Mouse (Mus musculus) kidney, adult 2 months (tissue): Measurements from ENCODE around the gene Zfp282. TPM values are rescaled to one million over a fixed set of nuclear protein-coding genes. Genes with fewer than 3 reads are reported as not detected.

Experiments
- DNase-seq: peaks from one replicate; pipeline ENCODE4 v3.0.0; 2021
- H3K27ac ChIP-seq: fragments of 200-500 bp; 2 replicates; pipeline ENCODE4 v1.5.1; 2012; ENCODE audit warnings: low read depth, low read length, control low read depth, inconsistent platforms; ENCODE audit not compliant: insufficient read depth
- H3K27me3 ChIP-seq: fragments of 200-500 bp; replicated peaks from 2 replicates; pipeline ENCODE4 v1.6.1; 2012; ENCODE audit warnings: mild to moderate bottlenecking, moderate library complexity, low read length, inconsistent platforms; ENCODE audit not compliant: control insufficient read depth, insufficient read depth
- H3K36me3 ChIP-seq: fragments of 200-500 bp; 2 replicates; pipeline ENCODE4 v1.6.1; 2012; ENCODE audit warnings: mild to moderate bottlenecking, moderate library complexity, low read length, inconsistent platforms; ENCODE audit not compliant: control insufficient read depth, insufficient read depth
- H3K4me1 ChIP-seq: fragments of 200-500 bp; 2 replicates; pipeline ENCODE4 v1.6.1; 2011; ENCODE audit warnings: low read length; ENCODE audit not compliant: control insufficient read depth, insufficient read depth
- H3K4me3 ChIP-seq: fragments of 200-500 bp; 2 replicates; pipeline ENCODE4 v1.5.1; 2011; ENCODE audit warnings: mild to moderate bottlenecking, low read depth, low read length, control low read depth; ENCODE audit not compliant: insufficient read depth
- CTCF ChIP-seq: fragments of 200-500 bp; conservative IDR thresholded peaks from 2 replicates; pipeline ENCODE4 v1.5.1; 2011; ENCODE audit warnings: low read depth, mild to moderate bottlenecking, control low read depth, low read length, moderate library complexity, mixed read lengths; ENCODE audit not compliant: insufficient read depth, insufficient read length
- POLR2A ChIP-seq: fragments of 200-500 bp; IDR thresholded peaks from one replicate; pipeline ENCODE4 v1.6.1; 2011; ENCODE audit warnings: low read depth, low read length, control low read depth
- WGBS: fragments of 180-500 bp; shearing (Covaris S2); methylation state at CpG from one replicate; pipeline ENCODE4 v1.1.7; 2018; 5-methylcytosine and 5-hydroxymethylcytosine counted together
- polyA plus RNA-seq: library from polyadenylated mRNA; depleted of rRNA; stranded (reverse); fragments of >200 nt; gene quantifications from 2 replicates; pipeline ENCODE4 v1.2.3, GENCODE M21; 2012

The Zfp282 gene
- polyA plus RNA-seq, 1 experiment, result 6.2 TPM

DNA sequence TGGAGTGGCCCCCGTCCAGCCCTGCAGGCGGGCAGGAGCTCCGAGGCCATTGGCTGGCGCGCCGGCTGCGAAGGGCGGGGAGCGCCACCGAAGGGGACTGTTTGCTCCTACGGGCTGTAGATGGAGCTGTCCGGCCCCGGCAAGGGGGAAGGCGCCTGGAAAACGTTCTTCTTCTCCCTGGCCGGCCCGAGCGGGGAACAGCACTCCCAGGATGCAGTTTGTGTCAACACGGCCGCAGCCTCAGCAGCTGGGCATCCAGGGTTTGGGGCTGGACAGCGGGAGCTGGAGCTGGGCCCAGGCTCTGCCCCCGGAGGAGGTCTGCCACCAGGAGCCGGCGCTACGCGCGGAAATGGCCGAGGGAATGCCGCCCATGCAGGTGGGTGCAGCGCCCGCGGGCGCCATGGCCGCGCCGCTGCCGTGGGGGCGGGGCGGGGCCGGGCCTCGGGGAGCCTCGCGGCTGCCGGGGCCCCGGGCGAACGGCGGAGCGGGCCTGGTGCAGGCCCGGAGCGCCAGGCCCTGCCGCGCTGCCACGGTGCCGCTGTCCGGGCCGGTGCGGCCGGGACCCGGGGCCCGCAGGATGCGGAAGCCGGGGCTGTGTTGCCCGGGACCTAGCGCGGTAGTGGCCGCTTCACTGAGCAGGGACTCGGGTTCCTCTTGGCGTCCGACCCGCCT lies 593 bp downstream of the Zfp282 start:
- DNase-seq, result peak; percentile 95
- Histone ChIP-seq H3K27me3 (no peaks in the 10 kb centered on the region), H3K36me3 (no peaks in the 10 kb centered on the region), H3K27ac (peak overlapping the region; percentile 97), H3K4me3 (peak overlapping the region; percentile 95), H3K4me1 (peaks cover 12% of the 10 kb centered on the region; the same call in 1 of the 2 replicates)
- TF ChIP-seq POLR2A (peak; percentile 48), CTCF (peak; percentile 61)
- WGBS, result under 1% methylated on average over 71 of the region's 71 CpGs

DNA sequence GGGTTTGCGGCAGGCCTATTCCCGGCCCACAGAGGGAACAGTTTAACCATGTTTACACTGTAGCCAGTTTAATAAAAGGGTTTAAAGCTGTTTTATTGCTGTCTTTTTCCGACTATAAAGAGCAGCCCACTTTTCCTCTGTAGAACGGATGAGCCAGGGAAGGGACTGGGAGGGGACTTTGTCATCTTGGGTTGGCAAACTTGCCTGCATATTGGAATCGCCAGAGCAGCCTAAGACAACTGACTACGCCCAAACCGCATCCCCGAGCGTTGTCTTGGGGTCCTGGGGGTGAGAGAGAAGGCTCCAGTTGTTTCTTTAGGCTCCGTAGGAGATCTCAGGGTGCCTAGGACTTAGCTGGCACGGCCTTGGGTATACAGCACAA lies 1.1 kb downstream of the Zfp282 start:
- under 1% methylated on average over 11 of the region's 11 CpGs for WGBS
- H3K27ac ChIP-seq, result peak overlapping the region; percentile 55
- peaks cover 12% of the 10 kb centered on the region; the same call in 1 of the 2 replicates for H3K4me1 ChIP-seq

GRCm38 (mm10) chr6:47878593-47878992 lies 1.6 kb downstream of the Zfp282 start:
- WGBS, result 46% methylated on average over 3 of the region's 3 CpGs
- peaks cover 12% of the 10 kb centered on the region; the same call in 1 of the 2 replicates for H3K4me1 ChIP-seq
- H3K27me3 ChIP-seq, result no peaks in the 10 kb centered on the region
- H3K36me3 ChIP-seq, result no peaks in the 10 kb centered on the region
- DNase-seq, result no peak
- 0 out of 2 replicates have a peak overlapping the region, but pooled peaks have one; percentile 21 for H3K27ac ChIP-seq
- peak overlapping the region; percentile 95; the same call in 1 of the 2 replicates for H3K4me3 ChIP-seq
- TF ChIP-seq POLR2A (no peak), CTCF (no peak)

More for the DNA sequence above, 1.1 kb downstream of the Zfp282 start:
- no peak for TF ChIP-seq CTCF
- TF ChIP-seq POLR2A, result no peak
- no peaks in the 10 kb centered on the region for H3K27me3 ChIP-seq
- DNase-seq, result no peak
- no peaks in the 10 kb centered on the region for H3K36me3 ChIP-seq
- peak overlapping the region; percentile 95 for H3K4me3 ChIP-seq

GRCm38 (mm10) chr6:47879049-47879716 lies 2.2 kb downstream of the Zfp282 start:
- Histone ChIP-seq H3K27me3 (no peaks in the 10 kb centered on the region), H3K27ac (no peak overlapping the region), H3K4me1 (peaks cover 12% of the 10 kb centered on the region; the same call in 1 of the 2 replicates), H3K36me3 (no peaks in the 10 kb centered on the region), H3K4me3 (no peak overlapping the region)
- TF ChIP-seq POLR2A, result no peak
- no peak for TF ChIP-seq CTCF
- 64% methylated on average over 4 of the region's 4 CpGs for WGBS
- DNase-seq, result no peak

DNA sequence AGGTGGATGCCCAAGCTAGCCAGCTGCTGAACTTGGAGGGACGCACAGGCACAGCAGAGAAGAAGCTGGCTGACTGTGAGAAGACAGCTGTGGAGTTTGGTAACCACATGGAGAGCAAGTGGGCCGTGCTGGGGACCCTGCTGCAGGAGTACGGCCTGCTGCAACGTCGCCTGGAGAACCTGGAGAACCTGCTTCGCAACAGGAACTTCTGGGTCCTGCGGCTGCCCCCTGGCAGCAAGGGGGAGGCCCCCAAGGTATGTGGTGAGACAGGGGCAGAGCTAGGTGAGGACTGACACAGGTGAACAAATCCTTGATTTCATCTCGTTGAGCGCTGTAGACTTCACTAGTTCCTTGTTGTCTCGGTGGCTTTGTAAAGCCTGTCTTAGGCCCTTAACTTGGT lies 3.2 kb downstream of the Zfp282 start:
- WGBS, result 93% methylated on average over 10 of the region's 10 CpGs
- DNase-seq, result no peak
- Histone ChIP-seq H3K36me3 (no peaks in the 10 kb centered on the region), H3K27ac (no peak overlapping the region), H3K27me3 (no peaks in the 10 kb centered on the region), H3K4me1 (peaks cover 12% of the 10 kb centered on the region; the same call in 1 of the 2 replicates), H3K4me3 (no peak overlapping the region)
- TF ChIP-seq CTCF, result no peak
- TF ChIP-seq POLR2A, result no peak

DNA sequence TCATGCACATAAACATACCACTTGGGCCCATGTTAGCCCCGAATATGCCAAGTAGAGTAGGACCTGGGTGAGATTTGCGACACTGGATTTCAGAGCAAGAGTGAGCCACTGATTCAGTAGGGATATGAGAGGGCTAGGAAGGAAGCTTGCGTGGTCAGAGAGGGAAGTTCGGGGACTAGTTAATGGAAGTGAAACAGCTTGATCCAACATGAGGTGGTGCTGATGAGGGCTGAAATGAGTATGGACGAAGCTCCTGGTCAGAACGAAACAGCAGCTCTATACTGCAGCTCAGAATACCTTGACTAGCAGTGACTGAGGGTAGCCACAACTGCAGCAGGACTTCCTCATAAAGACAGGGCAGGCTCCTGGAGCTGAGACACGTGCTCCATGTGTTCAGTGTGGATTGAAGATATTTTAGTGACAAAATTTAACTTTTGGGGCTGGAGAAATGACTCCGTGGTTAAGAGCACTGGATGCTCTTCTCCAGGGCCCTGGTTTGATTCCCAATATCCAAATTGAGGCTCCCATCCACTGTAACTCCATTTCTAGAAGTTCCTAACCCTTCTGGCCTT lies 11.9 kb downstream of the Zfp282 start:
- Histone ChIP-seq H3K27ac (no peak overlapping the region), H3K27me3 (no peaks in the 10 kb centered on the region), H3K4me1 (no peaks in the 10 kb centered on the region), H3K36me3 (peaks cover 3% of the 10 kb centered on the region), H3K4me3 (no peak overlapping the region)
- peak; percentile 11 for DNase-seq
- 91% methylated on average over 8 of the region's 8 CpGs for WGBS
- no peak for TF ChIP-seq CTCF
- TF ChIP-seq POLR2A, result no peak

- TF ChIP-seq CTCF (no peak), POLR2A (no peak)
- Histone ChIP-seq H3K27me3 (no peaks in the 10 kb centered on the region), H3K4me3 (no peak overlapping the region), H3K4me1 (no peaks in the 10 kb centered on the region), H3K27ac (no peak overlapping the region), H3K36me3 (peaks cover 8% of the 10 kb centered on the region)
- WGBS, result 80% methylated on average over 6 of the region's 6 CpGs
- no peak for DNase-seq
Observed at GRCm38 (mm10) chr6:47899416-47899815, 22.4 kb downstream of the Zfp282 start.
